Mouse (Mus musculus) E14TG2a.4 (cell line): ENCODE data around the gene Mfsd1.
A peak's percentile ranks its signal among the peaks of the same experiment; 100 is the strongest.

Source experiments
- H3K27me3 ChIP-seq: 2 replicates; pipeline ENCODE4 v1.6.1; 2014; ENCODE audit warnings: low read length, control low read depth; ENCODE audit not compliant: insufficient read depth
- H3K36me3 ChIP-seq: 2 replicates; pipeline ENCODE4 v1.6.1; 2014; ENCODE audit warnings: low read length, control low read depth; ENCODE audit not compliant: insufficient read depth
- H3K4me1 ChIP-seq: replicated peaks from 2 replicates; pipeline ENCODE4 v1.6.1; 2014; ENCODE audit warnings: low read depth, low read length, control low read depth
- H3K4me3 ChIP-seq: replicated peaks from 2 replicates; pipeline ENCODE4 v1.5.1; 2014; ENCODE audit warnings: mild to moderate bottlenecking, low read length
- H3K9me3 ChIP-seq: 2 replicates; pipeline ENCODE4 v1.6.1; 2014; ENCODE audit warnings: low read length, control low read depth
- CTCF ChIP-seq: conservative IDR thresholded peaks from 2 replicates; pipeline ENCODE4 v1.5.1; 2014; ENCODE audit warnings: low read length
- NANOG ChIP-seq: IDR thresholded peaks from 2 replicates; pipeline ENCODE4 v1.6.1; 2014; ENCODE audit warnings: borderline replicate concordance, low read length, mixed read lengths
- POU5F1 ChIP-seq: IDR thresholded peaks from 2 replicates; pipeline ENCODE4 v1.6.1; 2014; ENCODE audit warnings: low read length, borderline replicate concordance

Mfsd1 gene

DNA sequence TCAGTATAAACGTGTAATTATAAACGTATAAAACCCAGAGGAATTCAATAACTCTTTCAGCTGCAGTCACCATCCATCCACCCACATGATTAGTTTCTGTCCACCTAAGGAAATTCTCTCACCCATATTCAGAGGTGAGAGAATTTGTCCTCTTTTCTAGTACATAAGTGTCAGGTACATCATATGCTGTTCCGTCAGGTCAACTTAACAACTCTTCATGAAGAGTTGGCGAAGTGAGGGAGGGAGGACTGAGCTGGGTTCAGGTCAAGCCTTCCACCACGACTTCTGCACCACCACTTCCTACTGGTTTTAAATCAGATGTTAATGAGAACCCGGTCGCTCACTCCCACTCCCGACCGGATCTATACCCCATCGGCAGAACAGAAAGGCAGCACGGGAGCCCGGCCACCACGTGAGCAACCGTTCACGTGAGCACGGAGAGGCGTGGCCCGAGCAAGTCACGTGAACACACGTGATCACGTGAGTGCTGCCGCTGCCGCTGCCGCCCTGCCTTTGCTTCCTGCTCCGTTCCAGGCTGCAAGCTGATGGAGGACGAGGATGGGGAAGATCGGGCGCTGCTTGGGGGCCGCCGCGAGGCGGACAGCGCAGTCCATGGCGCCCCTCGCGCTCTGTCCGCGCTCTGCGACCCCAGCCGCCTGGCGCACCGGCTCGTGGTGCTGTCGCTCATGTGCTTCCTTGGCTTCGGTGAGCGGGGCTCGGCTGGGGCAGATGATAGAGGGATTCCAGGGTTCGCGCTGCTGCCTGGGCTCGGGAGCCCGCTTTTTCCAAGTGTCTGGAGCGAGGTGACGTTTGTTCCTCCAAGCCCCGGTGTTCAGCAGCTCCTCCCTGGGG lies at the start of gene Mfsd1:
Mfsd1 (plus strand) TSS at position 469 of the 852 bp plus-strand sequence.
- TF ChIP-seq POU5F1, result no peak
- TF ChIP-seq CTCF, result no peak
- TF ChIP-seq NANOG, result no peak
- H3K9me3 ChIP-seq, result peaks cover 10% of the 10 kb centered on the region

GRCm38 (mm10) chr3:67543630-67544029 lies 38.9 kb upstream of the Mfsd1 start:
- Histone ChIP-seq H3K4me1 (no peaks in the 10 kb centered on the region), H3K9me3 (no peaks in the 10 kb centered on the region), H3K4me3 (no peak overlapping the region), H3K27me3 (peaks cover 3% of the 10 kb centered on the region; the same call in 1 of the 2 replicates), H3K36me3 (no peaks in the 10 kb centered on the region)
- TF ChIP-seq NANOG (no peak), POU5F1 (no peak), CTCF (no peak)

More for the DNA sequence above, at the start of gene Mfsd1:
- Histone ChIP-seq H3K36me3 (peaks cover 32% of the 10 kb centered on the region), H3K4me1 (peaks cover 15% of the 10 kb centered on the region), H3K4me3 (peak within 1 kb of the TSS; percentile 89), H3K27me3 (peaks cover 53% of the 10 kb centered on the region)

- no peak overlapping the region for H3K4me3 ChIP-seq
- TF ChIP-seq NANOG (no peak), POU5F1 (no peak), CTCF (no peak)
These were observed 31.3 kb upstream of the Mfsd1 start for GRCm38 (mm10) chr3:67551193-67551592.

GRCm38 (mm10) chr3:67553281-67553680 lies 29.3 kb upstream of the Mfsd1 start:
- Histone ChIP-seq H3K4me1 (peaks cover 16% of the 10 kb centered on the region), H3K36me3 (no peaks in the 10 kb centered on the region), H3K4me3 (0 out of 2 replicates have a peak overlapping the region, but pooled peaks have one; percentile 7), H3K9me3 (no peaks in the 10 kb centered on the region), H3K27me3 (peaks cover 6% of the 10 kb centered on the region)
- TF ChIP-seq CTCF, result no peak
- no peak for TF ChIP-seq NANOG
- no peak for TF ChIP-seq POU5F1

More at GRCm38 (mm10) chr3:67551193-67551592, 31.3 kb upstream of the Mfsd1 start:
- Histone ChIP-seq H3K27me3 (peaks cover 4% of the 10 kb centered on the region), H3K4me1 (peaks cover 7% of the 10 kb centered on the region), H3K9me3 (no peaks in the 10 kb centered on the region), H3K36me3 (no peaks in the 10 kb centered on the region)

GRCm38 (mm10) chr3:67553927-67554448 lies 28.6 kb upstream of the Mfsd1 start:
- peaks cover 9% of the 10 kb centered on the region for H3K27me3 ChIP-seq
- peaks cover 19% of the 10 kb centered on the region for H3K4me1 ChIP-seq
- no peak overlapping the region for H3K4me3 ChIP-seq
- no peak for TF ChIP-seq POU5F1
- TF ChIP-seq NANOG, result no peak
- no peak for TF ChIP-seq CTCF
- H3K9me3 ChIP-seq, result no peaks in the 10 kb centered on the region
- no peaks in the 10 kb centered on the region for H3K36me3 ChIP-seq

DNA sequence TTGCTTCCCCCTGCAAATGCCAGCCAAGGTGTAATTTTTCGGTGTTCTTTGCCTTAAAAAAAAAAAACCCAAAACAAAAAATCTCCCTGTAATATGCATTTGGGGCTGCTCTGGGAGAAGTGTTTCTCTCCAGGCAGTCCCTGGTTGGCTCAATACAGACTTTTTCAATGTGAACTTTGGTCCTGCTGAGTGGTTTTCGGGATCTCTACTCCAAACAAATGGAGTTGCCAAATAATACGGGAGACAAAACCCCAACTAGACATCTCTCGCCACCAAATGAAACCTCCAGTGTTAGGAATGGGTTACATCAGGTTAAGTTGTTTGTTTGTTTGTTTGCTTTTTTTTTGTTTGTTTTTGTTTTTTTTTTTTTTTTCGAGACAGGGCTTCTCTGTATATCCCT lies 27.3 kb upstream of the Mfsd1 start:
- TF ChIP-seq POU5F1, result no peak
- TF ChIP-seq NANOG, result no peak
- TF ChIP-seq CTCF, result no peak
- H3K4me3 ChIP-seq, result no peak overlapping the region
- H3K27me3 ChIP-seq, result peaks cover 9% of the 10 kb centered on the region
- peaks cover 19% of the 10 kb centered on the region for H3K4me1 ChIP-seq
- H3K9me3 ChIP-seq, result no peaks in the 10 kb centered on the region
- no peaks in the 10 kb centered on the region for H3K36me3 ChIP-seq

DNA sequence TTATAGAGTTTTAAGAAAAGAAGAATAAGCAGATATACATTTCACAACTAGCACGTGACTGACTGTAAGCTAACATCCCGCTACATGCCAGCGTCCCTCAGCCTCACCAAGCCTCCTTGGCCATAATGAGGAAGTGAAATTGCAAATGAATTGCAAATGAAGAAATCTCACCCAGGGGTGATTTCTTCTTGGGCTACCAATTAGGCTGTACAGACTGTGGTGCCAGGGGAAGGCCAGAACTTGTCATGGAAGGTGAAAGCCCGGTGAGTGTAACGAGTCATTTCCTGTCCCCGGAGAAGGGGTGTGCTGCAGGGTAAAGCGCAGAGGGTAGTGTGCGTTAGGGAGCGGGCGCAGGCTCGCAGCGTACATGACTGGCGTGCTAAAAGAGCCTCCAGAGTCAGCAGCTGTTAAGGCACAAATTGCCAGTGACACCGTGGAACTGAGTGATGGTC lies 25.3 kb upstream of the Mfsd1 start:
- no peaks in the 10 kb centered on the region for H3K9me3 ChIP-seq
- TF ChIP-seq NANOG, result no peak
- TF ChIP-seq CTCF, result no peak
- no peak for TF ChIP-seq POU5F1
- no peak overlapping the region for H3K4me3 ChIP-seq

GRCm38 (mm10) chr3:67557718-67558354 lies 24.7 kb upstream of the Mfsd1 start:
- no peaks in the 10 kb centered on the region for H3K9me3 ChIP-seq
- peaks cover 19% of the 10 kb centered on the region for H3K4me1 ChIP-seq

More for the DNA sequence above, 25.3 kb upstream of the Mfsd1 start:
- peaks cover 9% of the 10 kb centered on the region for H3K27me3 ChIP-seq
- H3K4me1 ChIP-seq, result peaks cover 19% of the 10 kb centered on the region
- H3K36me3 ChIP-seq, result no peaks in the 10 kb centered on the region

More at GRCm38 (mm10) chr3:67557718-67558354, 24.7 kb upstream of the Mfsd1 start:
- peak overlapping the region; percentile 57 for H3K4me3 ChIP-seq
- H3K27me3 ChIP-seq, result peaks cover 9% of the 10 kb centered on the region
- TF ChIP-seq POU5F1 (no peak), CTCF (no peak), NANOG (no peak)
- no peaks in the 10 kb centered on the region for H3K36me3 ChIP-seq
